Mouse (Mus musculus) forebrain, embryonic 16.5 days (tissue): Measurements from ENCODE around the gene Amn1. TPM values are rescaled to one million over a fixed set of nuclear protein-coding genes. Genes with fewer than 3 reads are reported as not detected.
"Not testable (repeated sequence)": the region's sequence is repeated elsewhere in the genome, so short reads cannot be mapped to it uniquely, and the experiment has no call there.

Experiments
- ATAC-seq: fragments of 200-750 bp; cut with Nextera tagmentation; 2 replicates; pipeline ENCODE4 v1.8.0; 2017; ENCODE audit warnings: mild to moderate bottlenecking, moderate library complexity
- H3K27ac ChIP-seq: fragments of 300-500 bp; sonication (generic); 2 replicates; pipeline ENCODE4 v1.5.1; 2014; ENCODE audit warnings: low read length, control low read depth
- H3K27me3 ChIP-seq: fragments of 300-500 bp; sonication (generic); replicated peaks from 2 replicates; pipeline ENCODE4 v1.6.1; 2014; ENCODE audit warnings: low read length; ENCODE audit not compliant: control insufficient read depth, insufficient read depth
- H3K36me3 ChIP-seq: fragments of 300-500 bp; sonication (generic); 2 replicates; pipeline ENCODE4 v1.6.1; 2014; ENCODE audit not compliant: control insufficient read depth, insufficient read depth
- H3K4me1 ChIP-seq: fragments of 300-500 bp; sonication (generic); replicated peaks from 2 replicates; pipeline ENCODE4 v1.6.1; 2014; ENCODE audit warnings: low read length; ENCODE audit not compliant: control insufficient read depth, insufficient read depth
- H3K4me2 ChIP-seq: fragments of 300-500 bp; sonication (generic); 2 replicates; pipeline ENCODE4 v1.6.1; 2014; ENCODE audit warnings: mild to moderate bottlenecking, low read length, control low read depth
- H3K4me3 ChIP-seq: fragments of 300-500 bp; sonication (generic); replicated peaks from 2 replicates; pipeline ENCODE4 v1.5.1; 2014; ENCODE audit warnings: mild to moderate bottlenecking, low read length, control low read depth
- H3K9ac ChIP-seq: fragments of 300-500 bp; sonication (generic); replicated peaks from 2 replicates; pipeline ENCODE4 v1.6.1; 2014; ENCODE audit warnings: low read depth, low read length, control low read depth
- H3K9me3 ChIP-seq: fragments of 300-500 bp; sonication (generic); 2 replicates; pipeline ENCODE4 v1.6.1; 2016; ENCODE audit warnings: low read length; ENCODE audit not compliant: control insufficient read depth
- WGBS: fragments of 180-500 bp; shearing (Covaris S2); extraction: QIAGEN DNeasy Blood & Tissue Kit; methylation state at CpG from one replicate; pipeline ENCODE4 v1.1.7; 2014; 5-methylcytosine and 5-hydroxymethylcytosine counted together
- polyA plus RNA-seq: library from polyadenylated mRNA; unstranded; fragments of >200 nt; fragmentation: Nextera tagmentation; extraction: Ambion mirVana; gene quantifications from 2 replicates; pipeline ENCODE4 v1.2.1, GENCODE M21; 2015

The Amn1 gene
- polyA plus RNA-seq, 1 experiment from 2014 or later = 108 TPM

DNA sequence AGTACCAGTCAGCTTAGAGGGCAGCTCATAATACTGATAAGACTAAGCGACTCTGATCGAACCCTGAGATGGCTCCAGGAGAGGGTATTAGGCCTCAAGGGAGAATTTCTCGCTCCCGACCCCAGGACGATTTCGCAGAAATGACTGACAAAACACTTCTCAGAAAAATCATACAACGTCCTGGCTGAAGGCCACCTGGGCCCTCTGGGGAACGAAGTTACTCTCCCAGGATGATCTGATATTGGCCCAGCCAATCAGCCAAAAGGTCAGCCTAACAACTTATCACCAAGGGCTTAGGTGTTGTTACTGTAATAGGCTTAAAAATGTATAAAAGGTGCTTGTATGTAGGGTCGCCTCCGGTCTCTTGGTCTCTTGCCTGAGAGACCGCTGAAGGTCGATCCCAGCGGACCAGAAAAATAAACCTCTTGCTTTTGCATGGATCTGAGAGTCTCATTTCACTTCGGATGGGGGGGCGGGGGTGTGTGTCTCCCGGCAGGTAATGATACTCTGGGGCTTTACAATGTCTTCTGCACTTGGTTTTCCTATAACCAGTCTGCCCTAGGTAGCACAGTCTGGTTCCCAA lies 919 bp upstream of the Amn1 start:
- 95% methylated on average over 16 of the region's 16 CpGs for WGBS
- Histone ChIP-seq H3K27me3 (no peaks in the 10 kb centered on the region), H3K36me3 (0 out of 2 replicates have a peak, but pooled peaks cover under 1% of the 10 kb centered on the region), H3K9ac (no peak overlapping the region), H3K4me3 (no peak overlapping the region), H3K27ac (no peak overlapping the region), H3K9me3 (no peaks in the 10 kb centered on the region), H3K4me1 (peaks cover 12% of the 10 kb centered on the region), H3K4me2 (no peak overlapping the region)
- no peak for ATAC-seq

DNA sequence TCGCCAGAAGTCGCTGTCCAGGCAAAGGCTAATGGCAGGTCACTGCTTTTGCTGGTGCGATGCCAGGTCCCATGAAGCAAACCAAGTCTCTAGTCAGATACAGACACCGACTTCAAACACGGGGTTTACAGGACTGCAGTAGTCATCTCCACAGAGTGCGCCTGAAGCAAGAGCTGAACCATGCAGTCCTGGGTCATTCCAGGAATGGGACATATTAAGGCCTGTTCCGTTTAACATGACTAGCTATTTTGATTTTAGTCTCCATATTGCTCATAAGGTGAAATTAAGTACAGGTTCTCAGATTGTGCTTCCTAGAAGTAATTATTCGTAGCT lies 379 bp upstream of the Amn1 start:
- 0 out of 2 replicates have a peak, but pooled peaks cover 3% of the 10 kb centered on the region for H3K36me3 ChIP-seq
- H3K4me2 ChIP-seq = peak overlapping the region; percentile 51
- ATAC-seq = peak; percentile 80
- WGBS = 36% methylated on average over 8 of the region's 8 CpGs
- peaks cover 12% of the 10 kb centered on the region for H3K4me1 ChIP-seq
- H3K9me3 ChIP-seq = no peaks in the 10 kb centered on the region
- H3K9ac ChIP-seq = peak overlapping the region; percentile 95
- H3K4me3 ChIP-seq = peak overlapping the region; percentile 91
- 0 out of 2 replicates have a peak overlapping the region, but pooled peaks have one; percentile 9 for H3K27ac ChIP-seq
- H3K27me3 ChIP-seq = no peaks in the 10 kb centered on the region

DNA sequence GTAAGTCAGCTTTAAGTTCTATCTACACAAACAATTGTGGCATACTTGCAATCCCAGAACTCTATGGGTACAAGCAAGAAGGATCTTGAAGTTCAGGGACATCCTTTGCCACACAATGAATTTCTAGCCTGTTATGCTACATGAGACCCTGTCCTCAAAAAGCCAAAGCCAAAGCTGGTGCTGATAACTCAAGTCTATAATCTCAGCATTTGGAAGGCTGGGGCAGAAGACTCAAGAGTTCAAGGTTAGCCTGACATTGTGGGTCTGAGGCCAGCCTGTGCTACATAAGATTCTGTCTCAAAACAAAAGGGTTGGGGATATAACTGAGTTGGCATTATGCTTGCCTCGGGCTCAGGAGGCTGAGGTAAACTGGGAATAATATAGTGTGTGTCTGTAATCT lies 1.1 kb downstream of the Amn1 start:
- Histone ChIP-seq H3K4me1 (peaks cover 12% of the 10 kb centered on the region), H3K9ac (0 out of 2 replicates have a peak overlapping the region, but pooled peaks have one; percentile 18), H3K4me2 (peak overlapping the region; percentile 76), H3K27me3 (no peaks in the 10 kb centered on the region), H3K27ac (no peak overlapping the region), H3K36me3 (peaks cover 5% of the 10 kb centered on the region), H3K4me3 (peak overlapping the region; percentile 91), H3K9me3 (no peaks in the 10 kb centered on the region)
- 64% methylated on average over 1 of the region's 1 CpGs for WGBS
- no peak for ATAC-seq

DNA sequence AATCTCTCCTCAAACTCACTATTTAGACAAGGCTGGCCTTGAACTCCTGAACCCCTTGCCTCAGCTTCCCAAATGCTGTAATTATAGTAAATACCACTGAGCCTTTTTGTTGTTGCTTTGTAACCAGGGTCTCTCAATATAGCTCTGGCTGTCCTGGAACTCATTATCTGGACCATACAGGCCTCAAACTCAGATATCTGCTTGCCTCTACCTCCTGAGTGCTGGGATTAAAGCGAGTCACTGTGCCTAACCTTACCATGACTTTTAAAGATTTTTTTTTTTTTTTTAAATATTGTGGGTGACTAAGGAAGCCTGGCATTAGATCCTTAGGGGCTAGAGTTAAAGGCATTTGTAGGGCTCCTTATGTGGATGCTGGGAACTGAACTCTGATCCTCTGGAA lies 4.5 kb downstream of the Amn1 start:
- WGBS = 98% methylated on average over 1 of the region's 1 CpGs

DNA sequence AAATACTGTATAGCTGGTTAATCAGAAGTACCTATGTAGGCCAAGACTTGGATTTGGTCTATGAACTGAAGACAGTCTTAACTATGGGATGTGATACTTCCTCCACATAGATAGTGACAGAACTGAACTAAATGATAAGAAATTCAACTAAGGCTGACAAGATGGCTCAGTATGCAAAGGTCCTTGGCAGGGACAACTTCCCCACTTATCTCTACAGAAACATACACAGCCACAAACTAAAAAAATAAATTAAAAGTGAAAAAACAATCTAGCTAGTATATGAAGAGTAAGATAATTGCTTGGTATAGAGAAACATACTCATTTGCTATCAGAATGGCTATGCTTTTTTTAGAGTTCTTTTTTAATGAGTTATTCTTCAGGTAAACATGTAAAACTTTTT lies 9.4 kb downstream of the Amn1 start:
- H3K27me3 ChIP-seq = no peaks in the 10 kb centered on the region
- H3K4me1 ChIP-seq = no peaks in the 10 kb centered on the region
- no peak overlapping the region for H3K27ac ChIP-seq
- H3K36me3 ChIP-seq = peaks cover 45% of the 10 kb centered on the region
- H3K4me2 ChIP-seq = no peak overlapping the region
- no peak overlapping the region for H3K9ac ChIP-seq
- H3K4me3 ChIP-seq = no peak overlapping the region
- no peak for ATAC-seq
- H3K9me3 ChIP-seq = peaks cover 7% of the 10 kb centered on the region

More for the DNA sequence above, 4.5 kb downstream of the Amn1 start:
- no peak overlapping the region for H3K4me3 ChIP-seq
- no peak overlapping the region for H3K27ac ChIP-seq
- ATAC-seq = no peak
- H3K4me1 ChIP-seq = peaks cover 12% of the 10 kb centered on the region
- no peak overlapping the region for H3K9ac ChIP-seq
- H3K9me3 ChIP-seq = no peaks in the 10 kb centered on the region
- peaks cover 20% of the 10 kb centered on the region for H3K36me3 ChIP-seq
- no peak overlapping the region for H3K4me2 ChIP-seq
- no peaks in the 10 kb centered on the region for H3K27me3 ChIP-seq

DNA sequence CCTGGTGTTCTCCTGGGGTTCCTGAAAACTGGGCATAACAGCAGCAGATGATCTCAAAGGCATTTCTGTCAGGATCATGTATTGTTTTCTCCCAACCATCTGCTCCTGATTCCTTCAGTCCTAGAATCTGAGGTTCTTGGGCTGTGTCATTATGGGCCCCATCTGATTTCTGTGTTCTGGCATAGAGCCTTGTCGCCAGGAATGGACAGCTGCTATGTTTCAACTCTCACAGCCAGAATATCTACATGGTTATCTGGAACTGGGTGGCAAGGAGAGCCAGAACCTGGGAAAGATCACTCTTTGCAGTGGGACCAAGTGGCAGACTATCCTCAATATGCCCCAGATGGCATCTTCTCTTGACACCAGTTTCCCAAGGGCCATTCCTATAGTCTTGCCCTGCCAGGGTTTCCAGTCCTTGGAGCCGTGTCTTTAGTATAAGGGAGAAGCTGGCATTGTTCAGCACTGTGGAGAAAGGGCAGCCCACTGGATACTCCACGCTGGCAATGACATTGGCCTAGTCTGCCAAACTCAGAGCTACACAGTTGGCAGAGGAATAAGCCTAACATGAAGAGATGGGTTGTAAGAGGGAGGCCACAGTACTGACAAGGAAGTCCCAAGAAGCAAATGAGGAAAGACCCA lies 13.5 kb downstream of the Amn1 start:
- Histone ChIP-seq H3K27ac (no peak overlapping the region), H3K36me3 (peaks cover 35% of the 10 kb centered on the region), H3K9ac (no peak overlapping the region)

DNA sequence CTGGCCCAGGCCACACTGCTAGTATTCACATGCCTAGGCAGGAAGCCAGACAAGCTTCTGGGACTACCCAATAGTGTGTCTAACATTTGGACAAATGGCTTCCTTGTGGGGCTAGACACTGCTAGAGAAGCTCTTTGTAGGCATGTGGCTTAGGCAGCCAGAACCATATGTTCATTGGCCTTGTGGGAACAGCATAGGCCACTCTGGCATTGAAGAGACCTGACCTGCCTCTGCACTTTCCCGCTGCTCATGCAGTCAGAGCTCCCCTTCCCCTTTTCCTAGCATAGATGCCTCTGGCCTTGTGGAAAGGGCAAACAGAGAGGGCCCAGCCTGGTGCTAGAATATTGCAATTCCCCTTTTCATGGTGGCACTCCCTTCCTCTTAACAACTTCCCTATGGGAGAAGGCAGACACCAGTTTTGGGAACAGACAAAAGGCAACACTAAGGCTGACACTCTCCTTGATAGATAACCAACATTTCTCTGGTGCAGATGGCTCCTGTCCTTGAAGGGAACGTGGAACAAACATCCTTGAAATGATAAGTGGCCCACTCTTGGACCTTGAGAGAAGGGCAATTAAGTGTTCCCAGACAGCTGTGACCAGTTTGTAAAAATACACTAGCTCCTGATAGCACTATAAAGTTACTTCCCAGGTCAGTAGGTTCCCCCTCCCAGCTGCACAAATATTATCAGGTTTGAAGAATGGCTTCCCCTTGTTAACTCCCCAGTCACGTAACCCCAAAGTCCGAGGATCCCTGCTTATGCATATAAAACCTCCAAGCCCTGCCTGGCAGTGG lies 14.5 kb downstream of the Amn1 start:
- no peak for ATAC-seq
- H3K9me3 ChIP-seq = peaks cover 7% of the 10 kb centered on the region
- H3K27me3 ChIP-seq = no peaks in the 10 kb centered on the region
- WGBS = 84% methylated on average over 4 of the region's 4 CpGs
- H3K4me2 ChIP-seq = no peak overlapping the region
- H3K9ac ChIP-seq = no peak overlapping the region
- no peaks in the 10 kb centered on the region for H3K4me1 ChIP-seq
- H3K36me3 ChIP-seq = peaks cover 30% of the 10 kb centered on the region
- H3K27ac ChIP-seq = no peak overlapping the region
- H3K4me3 ChIP-seq = no peak overlapping the region

More for the DNA sequence above, 13.5 kb downstream of the Amn1 start:
- H3K4me3 ChIP-seq = no peak overlapping the region
- H3K4me2 ChIP-seq = no peak overlapping the region
- 84% methylated on average over 3 of the region's 3 CpGs for WGBS
- peaks cover 7% of the 10 kb centered on the region for H3K9me3 ChIP-seq
- no peaks in the 10 kb centered on the region for H3K27me3 ChIP-seq
- ATAC-seq = no peak
- no peaks in the 10 kb centered on the region for H3K4me1 ChIP-seq

DNA sequence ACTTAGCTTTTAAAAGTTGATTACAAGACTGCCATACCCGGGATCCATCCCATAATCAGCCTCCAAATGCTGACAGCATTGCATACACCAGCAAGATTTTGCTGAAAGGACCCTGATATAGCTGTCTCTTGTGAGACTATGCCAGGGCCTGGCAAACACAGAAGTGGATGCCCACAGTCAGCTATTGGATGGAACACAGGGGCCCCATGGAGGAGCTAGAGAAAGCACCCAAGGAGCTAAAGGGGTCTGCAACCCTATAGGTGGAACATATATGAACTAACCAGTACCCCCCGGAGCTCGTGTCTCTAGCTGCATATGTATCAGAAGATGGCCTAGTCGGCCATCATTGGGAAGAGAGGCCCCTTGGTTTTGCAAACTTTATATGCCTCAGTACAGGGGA lies 18.5 kb downstream of the Amn1 start:
- WGBS = 96% methylated on average over 4 of the region's 4 CpGs
- H3K9me3 ChIP-seq, H3K9ac ChIP-seq, H3K27ac ChIP-seq, H3K4me2 ChIP-seq, H3K27me3 ChIP-seq, H3K4me3 ChIP-seq, ATAC-seq, H3K4me1 ChIP-seq: not testable (repeated sequence)
- peaks cover 16% of the 10 kb centered on the region for H3K36me3 ChIP-seq

DNA sequence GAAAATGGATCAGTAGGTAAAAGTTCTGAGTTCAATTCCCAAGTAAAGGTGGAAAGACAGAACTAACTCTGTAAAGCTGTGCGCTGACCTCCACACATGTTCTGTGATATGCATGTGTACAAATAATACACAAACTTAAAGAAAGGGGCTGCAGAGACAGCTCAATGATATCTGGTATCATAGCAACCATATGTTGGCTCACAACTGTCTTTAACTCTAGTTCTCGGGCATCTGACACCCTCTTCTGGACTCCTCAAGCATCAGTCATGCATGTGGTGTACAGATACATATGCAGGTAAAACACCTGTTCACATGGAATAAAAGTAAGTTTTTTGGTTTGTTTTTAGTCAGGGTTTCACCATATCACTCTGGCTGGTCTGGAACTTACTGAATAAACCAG lies 20.1 kb downstream of the Amn1 start:
- H3K9me3 ChIP-seq = no peaks in the 10 kb centered on the region
- ATAC-seq = no peak
- H3K4me2 ChIP-seq = no peak overlapping the region
- no peak overlapping the region for H3K4me3 ChIP-seq
- no peak overlapping the region for H3K9ac ChIP-seq
- H3K4me1 ChIP-seq = no peaks in the 10 kb centered on the region
- peaks cover 19% of the 10 kb centered on the region for H3K36me3 ChIP-seq
- H3K27me3 ChIP-seq = no peaks in the 10 kb centered on the region
- H3K27ac ChIP-seq = no peak overlapping the region
- 92% methylated on average over 2 of the region's 2 CpGs for WGBS
